Mouse (Mus musculus): Measurements from ENCODE around the gene Vmn1r131.
"Not testable (repeated sequence)": the region's sequence is repeated elsewhere in the genome, so short reads cannot be mapped to it uniquely, and the experiment has no call there.

The Vmn1r131 gene

GRCm38 (mm10) chr7:21545990-21546389 lies at the start of gene Vmn1r131:
Vmn1r131 (minus strand) TSS chr7:21546090.
- DNase-seq = not testable (repeated sequence)

- not testable (repeated sequence) for DNase-seq
Measured at GRCm38 (mm10) chr7:21511480-21511879, 34.4 kb downstream of the Vmn1r131 start, which contains the start of gene Vmn1r130. Vmn1r130 (plus strand) TSS chr7:21511780.

All from kidney, postnatal 10 days (tissue).